Mouse (Mus musculus) heart, embryonic 11.5 days (tissue): ENCODE data around the gene 1700113H08Rik. TPM values are rescaled to one million over a fixed set of nuclear protein-coding genes. Genes with fewer than 3 reads are reported as not detected.

Source experiments
- ATAC-seq: fragments of 200-750 bp; cut with Nextera tagmentation; replicated peaks from 2 replicates; pipeline ENCODE4 v1.8.0; 2017; ENCODE audit warnings: moderate library complexity; ENCODE audit not compliant: insufficient number of reproducible peaks, low FRiP score, low TSS enrichment
- H3K27ac ChIP-seq: fragments of 300-500 bp; sonication (generic); 2 replicates; pipeline ENCODE4 v1.5.1; 2014; ENCODE audit warnings: mild to moderate bottlenecking, low read depth, low read length
- H3K27me3 ChIP-seq: fragments of 300-500 bp; sonication (generic); 2 replicates; pipeline ENCODE4 v1.6.1; 2014; ENCODE audit warnings: mild to moderate bottlenecking, low read length, mixed read lengths; ENCODE audit not compliant: control insufficient read depth, insufficient read depth
- H3K36me3 ChIP-seq: fragments of 300-500 bp; sonication (generic); 2 replicates; pipeline ENCODE4 v1.6.1; 2014; ENCODE audit warnings: mild to moderate bottlenecking, low read length, moderate library complexity, mixed read lengths; ENCODE audit not compliant: control insufficient read depth, insufficient read depth
- H3K4me1 ChIP-seq: fragments of 300-500 bp; sonication (generic); 2 replicates; pipeline ENCODE4 v1.6.1; 2014; ENCODE audit warnings: low read length; ENCODE audit not compliant: control insufficient read depth, insufficient read depth
- H3K4me2 ChIP-seq: fragments of 300-500 bp; sonication (generic); 2 replicates; pipeline ENCODE4 v1.6.1; 2014; ENCODE audit warnings: mild to moderate bottlenecking, moderate library complexity
- H3K4me3 ChIP-seq: fragments of 300-500 bp; sonication (generic); 2 replicates; pipeline ENCODE4 v1.5.1; 2014; ENCODE audit warnings: low read depth, low read length
- H3K9ac ChIP-seq: fragments of 300-500 bp; sonication (generic); 2 replicates; pipeline ENCODE4 v1.6.1; 2014; ENCODE audit warnings: mild to moderate bottlenecking, low read depth, low read length, moderate library complexity
- H3K9me3 ChIP-seq: fragments of 300-500 bp; sonication (generic); replicated peaks from 2 replicates; pipeline ENCODE4 v1.6.1; 2016; ENCODE audit warnings: low read length; ENCODE audit not compliant: control insufficient read depth
- polyA plus RNA-seq: library from polyadenylated mRNA; unstranded; fragments of >200 nt; fragmentation: Nextera tagmentation; extraction: Ambion mirVana; gene quantifications from 2 replicates; pipeline ENCODE4 v1.2.1, GENCODE M21; 2014

1700113H08Rik gene
- polyA plus RNA-seq, 1 experiment from 2014 or later, result 0.20 TPM

DNA sequence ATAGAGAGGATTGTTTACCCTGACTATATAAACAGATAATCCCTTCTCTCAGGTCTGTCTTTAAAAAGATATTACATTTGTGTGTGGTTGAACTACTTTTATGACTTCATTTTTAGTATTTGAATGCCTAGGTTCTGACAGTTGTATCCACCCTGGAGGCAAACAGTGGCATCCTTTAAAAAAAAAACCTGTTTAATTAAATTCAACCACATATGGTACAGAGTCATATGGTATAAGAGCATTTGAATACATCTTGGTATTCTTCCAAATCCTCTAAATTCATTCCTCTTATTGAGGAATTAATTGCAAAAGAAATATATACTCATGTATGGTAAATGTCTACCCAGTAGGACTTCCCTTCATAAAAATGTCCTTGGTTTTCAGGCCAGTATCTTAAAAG is 217.2 kb downstream of the 1700113H08Rik start:
- no peaks in the 10 kb centered on the region for H3K36me3 ChIP-seq
- no peak overlapping the region for H3K27ac ChIP-seq
- H3K27me3 ChIP-seq, result no peaks in the 10 kb centered on the region
- no peak for ATAC-seq
- no peak overlapping the region for H3K4me3 ChIP-seq
- H3K9me3 ChIP-seq, result no peaks in the 10 kb centered on the region
- H3K4me2 ChIP-seq, result no peak overlapping the region
- H3K9ac ChIP-seq, result no peak overlapping the region
- no peaks in the 10 kb centered on the region for H3K4me1 ChIP-seq

Other genes with a start within 250 kb of the 1700113H08Rik start
- 0.41 and 1.5 TPM in 2 replicates for gene Stab2, start 50.0 kb upstream of the 1700113H08Rik start, polyA plus RNA-seq